Mouse (Mus musculus) C2C12 (cell line): ENCODE measurements at regions not wholly inside any gene's neighbourhood (a gene's known extent, or its start where the extent isn't known, plus 50 kb on each side); places are given as distances from the start of the nearest gene placed in this dataset.

Experiments used
- CEBPB ChIP-seq: IDR thresholded peaks from one replicate; pipeline ENCODE4 v1.6.1; 2011; ENCODE audit warnings: low read depth, mild to moderate bottlenecking, control low read depth, moderate library complexity
- CTCF ChIP-seq: IDR thresholded peaks from one replicate; pipeline ENCODE4 v1.5.1; 2011; ENCODE audit not compliant: control insufficient read depth, insufficient read depth, insufficient read length
- FOSL1 ChIP-seq: IDR thresholded peaks from one replicate; pipeline ENCODE4 v1.8.0; 2011; ENCODE audit warnings: mild to moderate bottlenecking, low read length; ENCODE audit not compliant: poor library complexity, insufficient read depth, severe bottlenecking
- MAX ChIP-seq: IDR thresholded peaks from one replicate; pipeline ENCODE4 v1.6.1; 2011; ENCODE audit warnings: mild to moderate bottlenecking, control low read depth
- MYOD1 ChIP-seq: IDR thresholded peaks from one replicate; pipeline ENCODE4 v1.6.1; 2011; ENCODE audit warnings: low read depth; ENCODE audit not compliant: control insufficient read depth, insufficient read length
- USF1 ChIP-seq: IDR thresholded peaks from one replicate; pipeline ENCODE4 v1.6.1; 2011; ENCODE audit warnings: low read depth, mild to moderate bottlenecking, control low read depth, moderate library complexity

DNA sequence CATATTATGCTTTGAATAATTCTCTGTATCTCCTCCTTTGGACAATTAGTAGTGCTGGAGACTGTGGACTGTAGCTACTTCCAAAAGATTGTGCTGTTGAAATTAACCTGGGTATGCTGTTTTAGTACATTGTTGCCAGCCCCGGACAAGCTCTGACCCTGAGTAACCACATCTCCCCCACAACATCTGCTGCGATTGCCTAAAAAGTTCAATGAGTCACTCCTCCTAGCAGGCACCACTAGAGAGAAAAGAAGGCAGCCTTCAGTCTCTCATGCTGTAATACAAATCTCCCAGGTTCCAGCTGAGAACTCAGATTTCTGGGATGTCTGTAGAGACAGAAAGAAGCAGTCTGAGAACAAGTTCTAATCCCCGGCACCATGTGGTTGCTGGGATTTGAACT, 150.2 kb upstream of the Zfhx3 start:
- TF ChIP-seq CTCF: no peak
- TF ChIP-seq MYOD1: no peak
- TF ChIP-seq USF1: no peak
- TF ChIP-seq CEBPB: no peak
- TF ChIP-seq MAX: no peak
- TF ChIP-seq FOSL1: no peak
